Mouse (Mus musculus) c-Kit-negative CD71-positive TER-119-positive erythroid progenitor cells, embryonic 14.5 days (primary cell): ENCODE data around the gene AC134908.4.
A peak's percentile ranks its signal among the peaks of the same experiment; 100 is the strongest.

Source experiments
- DNase-seq: peaks from one replicate; pipeline ENCODE4 v3.0.0-alpha.2; 2013; ENCODE audit warnings: low read depth, low spot score

Gene AC134908.4

DNA sequence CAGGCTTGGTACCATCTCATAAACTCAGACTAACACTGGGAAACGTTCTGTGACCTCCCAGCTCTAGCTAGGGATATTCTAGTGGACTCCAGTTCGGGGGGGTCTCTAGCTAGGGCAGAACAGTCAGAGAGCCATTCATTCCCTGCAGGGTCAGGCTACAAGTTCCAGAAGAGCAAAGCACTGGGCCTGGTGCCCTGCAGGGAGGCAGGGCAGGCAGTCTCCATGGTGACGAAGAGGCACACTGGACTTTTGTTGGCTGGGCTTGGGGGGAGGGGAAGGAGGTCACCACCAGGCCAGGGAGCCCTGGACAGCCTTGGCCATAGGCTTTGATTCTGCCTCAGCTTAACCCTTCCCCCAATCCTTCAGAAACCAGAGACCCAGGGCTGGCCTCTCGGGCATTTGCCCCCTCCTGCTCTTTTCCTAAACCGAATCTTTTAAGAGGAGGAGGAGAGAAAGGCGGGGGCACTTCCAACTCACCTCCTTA, at the start of gene AC134908.4:
TSS of gene AC134908.4 (minus strand) at position 51 of the 484 bp plus-strand sequence.
- DNase-seq, result no peak

DNA sequence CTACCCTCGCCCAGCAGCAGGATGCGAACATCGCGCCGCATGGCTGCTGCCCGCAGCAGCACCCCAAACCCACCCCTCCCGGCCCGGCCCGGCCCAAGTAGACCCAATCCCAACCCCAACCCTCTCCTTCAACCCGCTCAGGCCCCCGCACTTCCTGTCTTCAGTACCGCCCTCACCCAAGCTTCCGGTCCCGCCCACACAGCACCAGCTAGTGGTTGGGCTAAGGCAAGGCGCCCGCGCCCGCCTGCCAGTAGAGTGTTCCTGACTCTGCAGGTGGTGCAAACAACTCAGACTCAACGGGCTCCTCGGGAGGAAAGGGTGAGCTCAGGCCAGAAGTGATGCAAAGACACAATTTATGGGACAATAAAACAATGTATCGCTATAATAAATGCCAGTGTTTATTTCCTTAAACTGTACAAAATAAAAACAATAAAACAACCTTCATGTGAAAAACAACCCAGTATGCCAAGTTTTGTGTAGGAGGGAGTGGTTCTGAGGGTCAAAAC, 49.0 kb upstream of the AC134908.4 start, which contains the start of gene Rhot2:
TSS of gene Rhot2 (minus strand) at position 456 of the 506 bp plus-strand sequence.
- DNase-seq, result peak; percentile 85

DNA sequence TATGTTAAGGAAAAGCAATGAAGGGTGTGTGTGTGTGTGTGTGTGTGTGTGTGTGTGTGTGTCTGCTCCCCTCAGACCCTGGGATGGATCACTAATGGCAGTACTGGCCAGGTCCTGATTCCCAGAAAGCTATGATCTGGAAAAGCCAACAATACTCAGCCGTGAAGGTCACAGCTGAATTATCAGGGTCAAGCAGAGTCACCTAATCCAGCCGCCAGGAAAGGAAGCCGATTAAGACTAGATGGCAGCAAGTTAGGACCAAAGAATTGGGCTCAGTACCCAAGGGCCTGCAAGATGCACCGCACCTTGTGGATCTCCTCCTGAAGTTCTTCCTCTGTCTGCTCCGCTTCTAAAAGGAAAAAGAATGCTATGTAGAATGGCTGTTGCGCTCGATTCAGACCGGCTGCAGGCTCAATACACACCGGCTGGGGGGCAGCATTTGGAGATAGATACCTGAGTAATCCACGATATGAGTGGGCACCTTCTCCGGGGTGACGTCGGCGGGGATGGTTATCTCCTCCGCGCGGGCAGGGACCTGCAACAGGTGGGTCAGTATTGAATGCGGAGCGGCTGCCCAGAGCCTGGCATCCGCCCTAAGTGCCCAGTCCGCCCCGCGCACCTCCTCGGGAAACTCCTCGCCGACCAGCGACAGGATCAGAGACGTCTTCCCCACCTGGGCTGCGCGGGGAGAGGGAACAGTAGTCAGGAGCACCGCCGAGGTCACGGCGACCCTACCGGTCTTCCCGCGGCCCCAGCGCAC, 48.4 kb upstream of the AC134908.4 start:
- DNase-seq, result no peak

DNA sequence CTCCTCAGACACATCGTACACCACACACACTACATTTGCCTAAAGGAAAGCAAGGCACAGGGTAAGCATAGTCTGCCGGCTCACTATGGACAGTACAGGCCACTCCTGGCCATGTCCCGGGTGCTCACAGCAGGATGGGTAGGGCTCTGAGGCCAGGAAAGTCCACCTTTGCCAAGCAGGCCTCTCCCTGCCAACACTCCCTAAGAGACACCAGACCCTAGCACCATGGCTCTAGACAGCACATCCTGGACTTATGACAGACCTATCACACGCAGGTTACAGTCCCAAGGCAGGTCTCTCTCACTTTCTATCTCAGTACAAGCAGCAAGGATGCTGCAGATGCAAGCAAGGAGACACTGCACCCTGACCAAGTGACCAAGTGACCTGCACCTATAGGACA, 47.7 kb upstream of the AC134908.4 start:
- DNase-seq, result no peak

DNA sequence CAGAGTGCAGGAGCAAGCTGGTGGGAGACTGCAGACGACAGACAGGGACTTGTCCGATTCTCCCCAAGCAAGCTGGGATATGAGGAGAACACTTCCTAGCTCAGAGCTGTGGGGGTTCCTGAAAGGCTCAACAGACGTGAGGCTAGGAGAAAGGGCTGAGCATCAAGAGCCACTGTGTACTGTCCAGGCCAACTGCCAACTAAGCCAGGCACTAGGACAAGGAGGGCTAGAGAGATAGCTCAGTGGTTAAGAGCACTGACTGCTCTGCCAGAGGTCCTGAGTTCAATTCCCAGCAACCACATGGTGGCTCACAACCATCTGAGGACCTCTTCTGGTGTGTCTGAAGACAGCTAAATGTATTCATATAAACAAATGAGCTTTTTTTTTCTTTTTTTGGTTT, 47.0 kb upstream of the AC134908.4 start:
- DNase-seq, result no peak

DNA sequence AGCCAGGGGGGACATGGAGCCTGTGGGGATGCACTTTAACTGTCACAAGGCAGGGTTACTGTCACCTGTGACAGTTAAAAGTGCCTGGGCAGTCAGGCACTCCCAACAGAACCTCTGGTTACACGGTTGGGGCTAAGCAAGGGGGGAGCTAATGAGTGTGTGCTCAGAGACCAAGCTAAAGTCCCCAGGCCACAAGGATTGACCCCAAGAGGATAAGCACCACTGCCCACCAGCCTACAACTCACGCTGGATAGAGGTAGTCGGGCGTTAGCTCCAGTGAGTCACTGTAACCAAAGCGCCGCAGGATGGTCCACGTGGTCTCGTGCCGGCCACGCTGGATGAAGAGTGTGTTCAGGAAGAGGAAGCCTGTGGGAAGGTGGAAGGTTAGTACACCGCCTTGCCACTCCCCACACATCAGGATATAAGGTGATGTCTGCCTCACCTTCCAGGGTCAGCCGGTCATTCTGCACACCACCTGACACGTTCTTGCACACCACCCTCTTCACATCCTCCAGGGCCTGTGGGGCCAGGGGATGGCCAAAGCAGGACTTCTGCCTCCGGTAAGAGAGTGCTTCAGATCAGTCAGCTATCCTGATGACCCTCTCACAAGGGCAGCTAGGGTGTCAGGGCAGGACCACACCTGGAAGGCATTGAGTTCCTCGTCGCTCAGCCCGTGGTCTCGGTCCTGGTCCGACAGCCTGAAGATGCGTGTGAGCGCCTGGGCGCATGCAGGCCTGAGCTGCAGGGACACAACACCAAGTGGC, 45.8 kb upstream of the AC134908.4 start, which contains the start of gene Gm20683:
TSS of gene Gm20683 (minus strand) at position 647 of the 764 bp plus-strand sequence.
- no peak for DNase-seq

DNA sequence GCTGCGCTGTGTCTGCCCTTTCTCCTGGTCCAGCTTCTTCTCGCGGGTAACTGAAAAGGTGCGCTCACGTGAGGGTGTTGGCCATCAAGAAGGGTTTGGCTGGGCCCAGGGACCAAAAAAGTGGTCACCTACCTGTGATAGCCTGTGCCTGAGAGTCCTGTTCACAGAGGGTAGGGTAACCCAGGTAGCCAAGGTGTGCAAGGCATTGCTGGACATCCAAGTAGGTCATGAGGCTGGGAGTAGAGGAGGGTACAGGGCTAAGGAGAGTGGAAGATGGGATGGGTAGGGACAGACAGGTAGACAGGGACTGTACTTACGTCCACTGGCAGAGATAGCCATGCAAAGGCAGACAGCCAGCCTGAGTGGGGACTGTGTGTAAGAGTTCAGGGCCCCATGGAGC, 45.1 kb upstream of the AC134908.4 start:
- no peak for DNase-seq

DNA sequence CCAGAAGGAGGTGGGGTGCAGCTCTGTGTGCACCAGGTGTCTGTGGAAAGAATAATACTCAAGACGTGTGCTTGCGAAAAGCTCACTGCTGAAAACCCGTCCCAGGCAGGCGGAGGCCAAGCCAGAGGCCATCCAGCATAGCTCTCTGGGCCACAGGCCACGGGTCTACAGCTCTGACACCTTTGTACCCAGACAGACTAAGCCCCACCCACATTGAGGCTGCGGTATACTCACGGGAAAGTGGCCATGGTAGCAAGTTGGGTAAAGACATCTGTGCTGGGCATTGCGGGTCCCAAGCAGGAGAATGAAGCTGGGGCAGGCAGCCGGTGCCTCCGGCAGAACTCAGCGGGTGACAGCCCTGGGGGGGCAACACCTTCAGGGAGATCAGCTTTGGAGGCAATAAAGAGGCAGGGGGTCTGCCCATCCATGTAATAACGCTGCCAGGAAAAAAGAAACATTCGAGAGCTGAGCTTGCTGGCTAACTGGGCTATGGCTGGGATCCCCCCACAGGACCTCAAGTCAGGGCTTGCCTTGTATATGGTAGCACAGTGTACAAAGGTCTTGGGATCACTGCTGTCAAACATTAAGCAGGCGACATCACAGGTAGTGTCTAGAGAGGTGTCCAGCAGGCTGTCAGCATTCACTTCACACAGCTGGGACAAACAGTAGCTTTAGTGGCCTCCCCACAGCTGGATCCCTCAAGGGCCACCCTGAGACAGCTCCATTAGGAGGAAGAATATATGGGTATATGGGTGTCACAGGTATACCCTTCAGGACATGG, 44.2 kb upstream of the AC134908.4 start:
- no peak for DNase-seq

DNA sequence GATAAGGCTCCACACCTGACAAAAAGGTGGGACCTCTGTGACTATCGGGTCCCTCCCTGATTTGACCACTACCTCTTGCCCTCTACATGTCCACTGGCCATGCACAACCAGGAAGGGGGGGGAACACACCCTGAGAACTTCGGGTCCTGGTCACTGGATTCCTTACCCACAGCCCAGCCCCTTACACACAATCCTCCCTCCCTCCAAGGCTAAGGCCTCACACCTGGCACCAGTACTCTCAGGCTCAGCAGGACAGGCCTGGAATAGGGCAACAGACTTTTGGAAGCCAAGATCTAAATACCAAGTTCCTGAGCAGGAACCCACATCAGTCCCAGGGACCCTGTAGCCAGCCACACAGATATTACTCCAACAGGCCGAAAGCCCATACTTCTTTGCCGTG, 43.4 kb upstream of the AC134908.4 start:
- no peak for DNase-seq

DNA sequence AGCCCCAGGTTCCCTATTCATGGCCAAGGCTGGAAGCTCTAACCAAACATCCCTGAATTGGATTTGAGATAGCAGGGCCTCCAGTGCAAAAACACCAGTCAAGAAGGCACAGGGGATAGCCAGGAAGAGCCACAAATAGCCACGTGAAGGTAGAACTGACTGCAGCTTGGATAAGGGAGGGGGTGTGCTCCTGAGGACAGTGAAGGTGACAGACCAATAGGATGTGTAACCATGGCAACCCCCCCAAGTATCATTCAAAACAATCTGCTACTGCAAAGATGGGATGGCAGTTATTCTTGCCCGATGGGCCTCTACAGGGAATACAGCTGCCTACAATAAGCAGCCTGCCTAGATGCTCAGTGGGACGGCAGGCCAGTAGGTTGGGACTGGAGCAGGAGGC, 42.1 kb upstream of the AC134908.4 start:
- no peak for DNase-seq

DNA sequence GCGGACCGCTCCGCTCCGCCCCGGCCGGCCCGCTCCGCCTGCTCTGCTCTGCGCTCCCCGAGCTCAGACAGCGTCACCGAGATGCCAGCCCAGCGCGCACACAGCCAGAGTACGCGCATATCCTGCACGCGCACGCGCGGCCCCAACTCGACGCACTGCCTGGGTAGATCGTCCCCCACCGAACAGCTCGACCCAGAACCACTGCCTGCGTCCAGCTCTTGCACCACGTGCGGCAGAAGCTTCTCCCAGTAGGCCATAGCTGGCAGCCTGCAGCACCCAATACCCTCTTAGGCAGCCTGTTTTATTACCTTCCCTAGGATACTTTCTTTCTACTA, 41.6 kb upstream of the AC134908.4 start, which contains the start of gene Rhbdl1:
TSS of gene Rhbdl1 (minus strand) at position 220 of the 335 bp plus-strand sequence.
- DNase-seq, result no peak

DNA sequence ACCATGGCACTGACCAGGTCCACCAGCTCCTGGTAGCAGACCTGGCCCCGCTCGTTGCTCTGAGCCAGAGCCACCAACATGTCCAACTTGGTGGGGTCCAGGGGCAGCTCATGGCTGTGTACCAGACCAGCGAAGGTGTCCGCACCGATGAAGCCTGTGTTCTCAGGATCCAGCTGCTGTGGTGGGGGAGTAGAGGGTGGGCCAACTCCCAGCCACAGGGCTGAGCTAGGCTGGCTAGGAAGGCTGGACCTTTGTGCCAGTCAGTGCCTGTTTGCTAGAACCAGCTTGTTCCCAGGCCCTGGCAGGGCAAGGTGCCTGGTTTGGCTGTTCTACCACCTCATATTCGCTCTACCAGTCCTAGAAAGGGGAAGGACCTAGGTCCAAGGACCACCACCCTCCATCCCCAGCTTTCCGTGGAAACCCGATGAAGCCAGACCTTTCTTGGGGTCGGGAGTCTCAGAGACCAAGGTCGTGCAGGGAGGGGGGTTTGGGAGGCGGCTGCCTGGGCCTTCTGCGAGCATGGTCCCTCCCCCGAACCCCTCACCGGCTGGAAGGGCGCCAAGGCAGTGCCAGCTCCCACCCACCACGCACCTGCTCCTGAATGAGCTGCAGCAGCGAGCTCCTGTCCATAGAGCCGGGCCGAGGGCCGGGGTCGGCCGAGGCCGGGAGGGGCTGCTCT, 41.1 kb upstream of the AC134908.4 start:
- DNase-seq, result no peak

DNA sequence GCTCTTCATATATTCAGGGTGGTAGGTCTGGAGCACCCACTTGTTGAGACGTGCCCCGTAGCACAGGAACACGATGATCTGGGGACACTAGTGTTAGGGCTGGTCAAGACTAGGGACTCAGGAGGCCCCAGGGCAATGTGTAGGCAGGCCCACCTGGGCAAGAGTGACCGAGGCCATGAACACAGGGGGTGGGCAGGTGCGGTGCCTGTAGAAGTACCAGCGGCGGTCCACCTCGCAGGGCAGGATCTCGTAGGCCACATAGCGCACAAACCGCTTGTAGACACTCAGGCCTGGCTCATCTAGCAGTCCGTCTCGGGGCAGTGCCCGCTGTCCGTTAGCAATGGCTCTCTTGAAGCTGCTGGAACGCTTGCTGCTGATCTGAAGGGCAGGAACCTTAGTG, 40.4 kb upstream of the AC134908.4 start:
- DNase-seq, result no peak

DNA sequence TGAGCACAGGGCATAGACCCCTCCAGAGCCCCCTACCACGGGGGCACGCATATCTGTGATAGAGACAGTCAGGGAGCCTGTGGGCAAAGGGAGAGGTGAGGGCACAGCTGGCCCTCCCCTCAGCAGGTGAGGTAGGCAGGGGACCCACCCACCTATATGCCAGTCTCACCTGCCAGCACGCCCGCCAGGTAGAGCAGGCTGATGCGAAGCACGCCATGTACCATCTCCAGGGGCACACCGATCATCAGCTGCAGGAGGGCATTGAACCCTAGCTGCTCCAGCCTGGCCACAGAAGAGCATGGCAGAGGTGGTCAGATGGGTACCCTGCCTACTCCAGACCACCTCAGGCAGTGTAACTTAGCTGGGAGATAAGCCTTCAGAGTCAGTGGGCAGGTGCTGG, 39.8 kb upstream of the AC134908.4 start:
- no peak for DNase-seq

DNA sequence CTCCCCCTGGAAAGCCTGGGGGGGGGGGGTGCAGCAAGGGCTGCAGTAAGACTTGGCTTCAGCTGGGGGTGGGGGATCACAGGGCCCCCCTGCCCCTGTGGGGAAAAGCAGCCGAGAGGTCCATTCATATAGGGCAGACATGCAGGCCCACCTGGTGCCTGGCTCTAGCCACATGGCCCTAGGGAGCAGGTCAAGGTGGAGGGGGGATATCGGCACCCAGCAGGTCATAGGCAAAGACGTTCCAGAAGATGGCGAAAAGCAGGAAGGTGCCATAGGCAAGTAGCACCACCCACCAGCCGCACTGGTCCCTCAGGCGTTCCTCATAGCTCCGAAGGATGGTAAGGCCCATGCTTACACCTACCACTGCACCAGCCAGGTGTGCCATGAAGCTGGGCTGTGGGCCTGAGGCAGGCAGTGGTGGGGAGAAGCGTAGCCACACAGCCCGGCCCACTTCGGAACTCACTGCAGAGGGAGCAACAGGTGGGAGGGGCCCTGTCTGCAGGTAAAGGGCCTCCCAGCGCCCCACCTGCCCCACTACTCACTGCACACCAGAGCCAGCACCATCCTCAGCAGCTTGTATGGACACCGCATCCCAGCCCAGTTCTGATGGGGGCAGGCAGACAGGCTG, 39.2 kb upstream of the AC134908.4 start:
- DNase-seq, result no peak

DNA sequence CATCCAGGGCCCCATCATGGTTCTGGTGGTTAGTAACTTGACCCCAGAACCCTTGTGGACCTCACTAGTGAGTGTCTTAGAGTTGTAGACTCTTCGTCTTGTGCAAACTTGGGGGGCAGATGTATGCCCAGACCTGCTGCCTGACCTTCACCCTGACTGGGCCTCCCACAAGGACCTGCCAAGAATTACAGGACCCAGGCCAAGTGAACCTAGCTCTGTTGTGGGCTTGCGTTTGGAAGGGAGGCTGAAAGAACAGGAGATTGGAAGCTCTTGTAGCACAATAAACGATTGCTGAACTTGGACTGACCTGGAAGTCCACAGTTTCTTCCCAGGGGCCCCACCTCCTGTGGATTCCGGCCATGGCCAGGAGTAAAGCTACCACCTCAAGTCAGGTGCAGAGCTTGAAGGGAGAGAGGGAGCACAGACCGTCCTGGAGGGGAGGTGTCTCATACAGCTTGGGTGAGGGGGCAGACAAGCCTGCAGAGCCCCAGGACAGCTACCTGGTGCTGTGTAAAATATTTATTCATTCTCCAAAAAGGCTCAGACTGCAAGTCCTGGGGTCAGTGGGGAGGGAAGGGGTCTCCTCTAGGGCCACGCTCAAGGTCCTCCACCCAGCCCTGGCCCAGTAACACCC, 38.6 kb upstream of the AC134908.4 start:
- DNase-seq, result no peak

DNA sequence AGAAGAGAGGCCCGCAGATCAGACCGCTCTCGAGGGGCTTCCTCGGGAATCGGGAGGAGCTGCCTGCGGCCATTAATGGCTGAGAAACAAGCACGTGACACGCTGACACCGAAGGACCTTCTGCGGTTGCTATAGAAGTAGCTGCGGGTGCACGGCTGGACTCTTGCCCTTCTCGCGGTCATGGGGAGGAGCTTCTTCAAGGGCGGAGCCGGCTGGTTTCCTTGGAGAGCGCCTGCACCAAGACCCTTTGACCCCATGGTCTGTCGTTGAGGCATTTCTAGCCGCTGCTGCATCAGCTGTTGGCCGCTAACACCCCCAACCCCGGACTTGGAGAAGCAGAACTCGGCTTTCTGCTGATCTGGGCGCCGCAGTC, 37.8 kb upstream of the AC134908.4 start, which contains the start of gene Stub1:
TSS of gene Stub1 (minus strand) at position 114 of the 373 bp plus-strand sequence.
- DNase-seq, result peak; percentile 57

DNA sequence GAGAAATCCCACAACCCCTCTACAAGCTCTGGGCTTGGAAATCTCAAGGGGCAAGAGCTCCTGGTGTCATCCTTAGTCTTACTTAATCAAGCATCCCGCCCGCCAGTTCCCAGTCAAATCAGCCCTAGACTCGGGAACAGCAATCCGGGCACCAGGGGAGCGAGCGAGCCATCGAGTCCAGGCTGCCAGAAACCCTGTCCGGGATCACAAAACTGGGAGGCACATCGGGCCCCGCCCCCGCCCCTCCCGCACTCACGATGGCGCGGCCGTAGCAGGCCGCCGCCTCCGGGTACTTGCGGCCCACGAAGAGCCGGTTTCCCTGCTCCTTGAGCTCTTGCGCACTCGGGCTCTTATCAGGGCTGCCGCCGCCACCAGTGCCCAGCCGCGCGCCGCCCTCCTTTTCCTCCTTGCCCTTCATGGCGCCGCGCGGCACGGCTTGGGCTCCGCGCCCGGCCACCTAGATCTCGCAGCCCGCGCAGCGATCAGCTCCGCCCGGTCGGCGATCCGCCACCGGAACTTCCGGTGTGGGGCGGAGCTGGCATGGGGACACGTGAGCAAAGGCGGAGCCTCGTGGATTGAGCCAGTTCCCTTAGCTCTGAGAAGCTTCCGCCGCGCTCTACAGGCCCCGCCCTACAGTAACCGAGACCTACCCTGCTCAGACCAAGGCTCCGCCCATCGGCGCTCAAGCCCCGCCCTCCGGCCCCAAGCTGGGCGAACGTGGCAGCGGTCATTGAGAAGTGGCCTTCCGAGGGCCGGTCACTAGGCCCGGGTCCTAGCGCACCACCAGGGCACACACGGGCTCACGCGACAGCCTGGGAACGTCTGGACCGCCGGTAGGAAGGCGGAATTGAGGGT, 37.2 kb upstream of the AC134908.4 start:
- DNase-seq, result peak; percentile 98
